Mouse (Mus musculus) forebrain, embryonic 14.5 days (tissue): ENCODE data around the gene Ube2r2. TPM values are rescaled to one million over a fixed set of nuclear protein-coding genes. Genes with fewer than 3 reads are reported as not detected.
A peak's percentile ranks its signal among the peaks of the same experiment; 100 is the strongest.

Experiments used
- ATAC-seq: fragments of 200-750 bp; cut with Nextera tagmentation; 2 replicates; pipeline ENCODE4 v1.8.0; 2017; ENCODE audit warnings: mild to moderate bottlenecking, moderate library complexity
- DNase-seq: peaks from one replicate; pipeline ENCODE4 v3.0.0-alpha.2; 2015; ENCODE audit warnings: low spot score
- H3K27ac ChIP-seq: fragments of 300-500 bp; sonication (generic); 2 replicates; pipeline ENCODE4 v1.5.1; 2014; ENCODE audit warnings: low read depth, mild to moderate bottlenecking, control low read depth, low read length, moderate library complexity
- H3K27me3 ChIP-seq: fragments of 300-500 bp; sonication (generic); replicated peaks from 2 replicates; pipeline ENCODE4 v1.6.1; 2014; ENCODE audit warnings: low read length, control low read depth, mixed read lengths; ENCODE audit not compliant: control insufficient read depth, insufficient read depth
- H3K36me3 ChIP-seq: fragments of 300-500 bp; sonication (generic); 2 replicates; pipeline ENCODE4 v1.6.1; 2014; ENCODE audit warnings: low read length, control low read depth; ENCODE audit not compliant: control insufficient read depth, insufficient read depth
- H3K4me1 ChIP-seq: fragments of 300-500 bp; sonication (generic); 2 replicates; pipeline ENCODE4 v1.6.1; 2014; ENCODE audit warnings: antibody characterized with exemption, low read length, control low read depth; ENCODE audit not compliant: control insufficient read depth, insufficient read depth
- H3K4me2 ChIP-seq: fragments of 300-500 bp; sonication (generic); 2 replicates; pipeline ENCODE4 v1.6.1; 2014; ENCODE audit warnings: mild to moderate bottlenecking, control low read depth, low read length
- H3K4me3 ChIP-seq: fragments of 300-500 bp; sonication (generic); 2 replicates; pipeline ENCODE4 v1.5.1; 2014; ENCODE audit warnings: low read depth, low read length, control low read depth
- H3K9ac ChIP-seq: fragments of 300-500 bp; sonication (generic); 2 replicates; pipeline ENCODE4 v1.6.1; 2014; ENCODE audit warnings: mild to moderate bottlenecking, low read length, control low read depth, moderate library complexity
- H3K9me3 ChIP-seq: fragments of 300-500 bp; sonication (generic); replicated peaks from 2 replicates; pipeline ENCODE4 v1.6.1; 2016; ENCODE audit warnings: low read length, control low read depth, mixed read lengths; ENCODE audit not compliant: control insufficient read depth
- WGBS: fragments of 180-500 bp; shearing (Covaris S2); extraction: QIAGEN DNeasy Blood & Tissue Kit; methylation state at CpG from one replicate; pipeline ENCODE4 v1.1.7; 2014; 5-methylcytosine and 5-hydroxymethylcytosine counted together
- polyA plus RNA-seq: library from polyadenylated mRNA; unstranded; fragments of >200 nt; fragmentation: Nextera tagmentation; extraction: Ambion mirVana; gene quantifications from 2 replicates; pipeline ENCODE4 v1.2.1, GENCODE M21; 2014

Gene Ube2r2
- 63.2 and 74.3 TPM in 2 replicates for polyA plus RNA-seq

- ATAC-seq = peak; percentile 74
- Histone ChIP-seq H3K9ac (peak within 1 kb of the TSS; percentile 99), H3K27ac (peak within 1 kb of the TSS; percentile 99), H3K9me3 (no peaks in the 10 kb centered on the region), H3K4me1 (0 out of 2 replicates have a peak, but pooled peaks cover 3% of the 10 kb centered on the region), H3K4me2 (peak within 1 kb of the TSS; percentile 73), H3K27me3 (no peaks in the 10 kb centered on the region), H3K36me3 (peaks cover 6% of the 10 kb centered on the region; the same call in 1 of the 2 replicates), H3K4me3 (peak within 1 kb of the TSS; percentile 95)
- peak; percentile 75 for DNase-seq
- 0% methylated on average over 56 of the region's 65 CpGs for WGBS
Observed at GRCm38 (mm10) chr4:41135711-41136453, at the start of gene Ube2r2. Gene Ube2r2 (plus strand): TSS chr4:41135743.

GRCm38 (mm10) chr4:41086947-41087346 lies 48.6 kb upstream of the Ube2r2 start:
- WGBS = 83% methylated on average over 9 of the region's 9 CpGs
- ATAC-seq (no peak), DNase-seq (no peak)
- Histone ChIP-seq H3K36me3 (no peaks in the 10 kb centered on the region), H3K4me3 (no peak overlapping the region), H3K27me3 (no peaks in the 10 kb centered on the region), H3K9me3 (no peaks in the 10 kb centered on the region), H3K4me1 (no peaks in the 10 kb centered on the region), H3K9ac (no peak overlapping the region), H3K27ac (no peak overlapping the region), H3K4me2 (no peak overlapping the region)

- WGBS = 85% methylated on average over 16 of the region's 16 CpGs
Observed at GRCm38 (mm10) chr4:41087459-41088298, 47.9 kb upstream of the Ube2r2 start.

GRCm38 (mm10) chr4:41089189-41089588 lies 46.4 kb upstream of the Ube2r2 start:
- WGBS = 87% methylated on average over 4 of the region's 4 CpGs

More at GRCm38 (mm10) chr4:41087459-41088298, 47.9 kb upstream of the Ube2r2 start:
- Histone ChIP-seq H3K4me3 (no peak overlapping the region), H3K4me1 (no peaks in the 10 kb centered on the region), H3K36me3 (no peaks in the 10 kb centered on the region), H3K9ac (no peak overlapping the region), H3K4me2 (no peak overlapping the region), H3K27ac (no peak overlapping the region), H3K27me3 (no peaks in the 10 kb centered on the region), H3K9me3 (no peaks in the 10 kb centered on the region)
- DNase-seq (no peak), ATAC-seq (no peak)

GRCm38 (mm10) chr4:41089705-41090104 lies 45.8 kb upstream of the Ube2r2 start:
- ATAC-seq = no peak
- no peak for DNase-seq
- no peaks in the 10 kb centered on the region for H3K36me3 ChIP-seq
- no peaks in the 10 kb centered on the region for H3K27me3 ChIP-seq
- no peak overlapping the region for H3K9ac ChIP-seq
- WGBS = 79% methylated on average over 2 of the region's 2 CpGs
- no peak overlapping the region for H3K27ac ChIP-seq
- no peaks in the 10 kb centered on the region for H3K9me3 ChIP-seq
- H3K4me3 ChIP-seq = no peak overlapping the region
- H3K4me2 ChIP-seq = no peak overlapping the region
- no peaks in the 10 kb centered on the region for H3K4me1 ChIP-seq

More at GRCm38 (mm10) chr4:41089189-41089588, 46.4 kb upstream of the Ube2r2 start:
- no peak overlapping the region for H3K9ac ChIP-seq
- H3K27me3 ChIP-seq = no peaks in the 10 kb centered on the region
- no peaks in the 10 kb centered on the region for H3K4me1 ChIP-seq
- no peak overlapping the region for H3K27ac ChIP-seq
- no peaks in the 10 kb centered on the region for H3K36me3 ChIP-seq
- DNase-seq (no peak), ATAC-seq (no peak)
- no peak overlapping the region for H3K4me3 ChIP-seq
- no peak overlapping the region for H3K4me2 ChIP-seq
- no peaks in the 10 kb centered on the region for H3K9me3 ChIP-seq

GRCm38 (mm10) chr4:41091391-41091790 lies 44.2 kb upstream of the Ube2r2 start:
- H3K4me2 ChIP-seq = no peak overlapping the region
- no peak overlapping the region for H3K4me3 ChIP-seq
- no peak overlapping the region for H3K9ac ChIP-seq
- H3K27ac ChIP-seq = no peak overlapping the region
- H3K4me1 ChIP-seq = no peaks in the 10 kb centered on the region
- WGBS = 57% methylated on average over 3 of the region's 3 CpGs
- no peaks in the 10 kb centered on the region for H3K9me3 ChIP-seq
- H3K36me3 ChIP-seq = no peaks in the 10 kb centered on the region
- ATAC-seq (no peak), DNase-seq (no peak)
- H3K27me3 ChIP-seq = no peaks in the 10 kb centered on the region

- Histone ChIP-seq H3K4me1 (0 out of 2 replicates have a peak, but pooled peaks cover 3% of the 10 kb centered on the region), H3K27me3 (peaks cover 5% of the 10 kb centered on the region; the same call in 1 of the 2 replicates), H3K4me3 (no peak overlapping the region), H3K9ac (no peak overlapping the region), H3K36me3 (no peaks in the 10 kb centered on the region), H3K9me3 (no peaks in the 10 kb centered on the region), H3K27ac (no peak overlapping the region), H3K4me2 (no peak overlapping the region)
- WGBS = 82% methylated on average over 1 of the region's 1 CpGs
- no peak for ATAC-seq
- DNase-seq = no peak
Observed at GRCm38 (mm10) chr4:41092958-41093357, 42.6 kb upstream of the Ube2r2 start.

- Histone ChIP-seq H3K9me3 (no peaks in the 10 kb centered on the region), H3K27me3 (peaks cover 7% of the 10 kb centered on the region; the same call in 1 of the 2 replicates), H3K4me3 (no peak overlapping the region), H3K4me2 (no peak overlapping the region), H3K27ac (no peak overlapping the region), H3K4me1 (peaks cover 8% of the 10 kb centered on the region; the same call in 1 of the 2 replicates), H3K36me3 (no peaks in the 10 kb centered on the region), H3K9ac (no peak overlapping the region)
- WGBS = 34% methylated on average over 9 of the region's 9 CpGs
- ATAC-seq (no peak), DNase-seq (peak; percentile 19)
Observed at GRCm38 (mm10) chr4:41094361-41094760, 41.2 kb upstream of the Ube2r2 start.
